Mouse (Mus musculus): ENCODE data around the gene Oas1h. TPM values are rescaled to one million over a fixed set of nuclear protein-coding genes. Genes with fewer than 3 reads are reported as not detected.

The Oas1h gene
- polyA plus RNA-seq (2014; fragmentation: Nextera tagmentation; extraction: Ambion mirVana) = not detected in 2 replicates

GRCm38 (mm10) chr5:120861121-120861520 lies at the start of gene Oas1h:
Gene Oas1h (plus strand): TSS chr5:120861421.
- no peaks in the 10 kb centered on the region for H3K27me3 ChIP-seq (ENCODE audit: control insufficient read depth, insufficient read depth, low read length)
- no peak within 1 kb of the TSS for H3K4me3 ChIP-seq (ENCODE audit: low read depth, low read length)
- no peaks in the 10 kb centered on the region for H3K9me3 ChIP-seq (ENCODE audit: control insufficient read depth, low read length)
- no peak within 1 kb of the TSS for H3K9ac ChIP-seq (ENCODE audit: low read depth, low read length)
- no peaks in the 10 kb centered on the region for H3K36me3 ChIP-seq (ENCODE audit: control insufficient read depth, insufficient read depth, low read length)
- DNase-seq (ENCODE audit: low spot score) (no peak), ATAC-seq (ENCODE audit: low FRiP score) (no peak)
- no peaks in the 10 kb centered on the region for H3K4me1 ChIP-seq (replicated peaks; ENCODE audit: control insufficient read depth, insufficient read depth, low read length)
- 47% methylated on average over 4 of the region's 4 CpGs for WGBS
- no peak within 1 kb of the TSS for H3K27ac ChIP-seq (ENCODE audit: low read depth, low read length)
- no peak within 1 kb of the TSS for H3K4me2 ChIP-seq (replicated peaks; ENCODE audit: low read depth, low read length)

- Histone ChIP-seq H3K4me1 (replicated peaks; ENCODE audit: control insufficient read depth, insufficient read depth, low read length) (no peaks in the 10 kb centered on the region), H3K27me3 (ENCODE audit: control insufficient read depth, insufficient read depth, low read length) (no peaks in the 10 kb centered on the region), H3K36me3 (ENCODE audit: control insufficient read depth, insufficient read depth, low read length) (no peaks in the 10 kb centered on the region), H3K9ac (ENCODE audit: low read depth, low read length) (peak within 1 kb of the TSS; percentile 28), H3K9me3 (ENCODE audit: control insufficient read depth, low read length) (no peaks in the 10 kb centered on the region), H3K4me2 (replicated peaks; ENCODE audit: low read depth, low read length) (peak within 1 kb of the TSS; percentile 20), H3K4me3 (ENCODE audit: low read depth, low read length) (peak within 1 kb of the TSS; percentile 6; the same call in 1 of the 2 replicates), H3K27ac (ENCODE audit: low read depth, low read length) (no peak within 1 kb of the TSS)
- ATAC-seq (ENCODE audit: low FRiP score) (peak; percentile 54; the same call in 1 of the 2 replicates), DNase-seq (ENCODE audit: low spot score) (peak; percentile 77)
- WGBS = 8% methylated on average over 18 of the region's 18 CpGs
Observed at GRCm38 (mm10) chr5:120811951-120812819, 49.0 kb upstream of the Oas1h start, which contains the start of gene Oas1c. Gene Oas1c (minus strand): TSS chr5:120812514.

GRCm38 (mm10) chr5:120813023-120813422 lies 48.2 kb upstream of the Oas1h start:
- no peaks in the 10 kb centered on the region for H3K9me3 ChIP-seq (ENCODE audit: control insufficient read depth, low read length)
- ATAC-seq (ENCODE audit: low FRiP score) = no peak
- no peak overlapping the region for H3K4me3 ChIP-seq (ENCODE audit: low read depth, low read length)
- no peaks in the 10 kb centered on the region for H3K4me1 ChIP-seq (replicated peaks; ENCODE audit: control insufficient read depth, insufficient read depth, low read length)
- 79% methylated on average over 6 of the region's 6 CpGs for WGBS
- no peak overlapping the region for H3K27ac ChIP-seq (ENCODE audit: low read depth, low read length)
- H3K36me3 ChIP-seq (ENCODE audit: control insufficient read depth, insufficient read depth, low read length) = no peaks in the 10 kb centered on the region
- no peak for DNase-seq (ENCODE audit: low spot score)
- no peak overlapping the region for H3K9ac ChIP-seq (ENCODE audit: low read depth, low read length)
- H3K27me3 ChIP-seq (ENCODE audit: control insufficient read depth, insufficient read depth, low read length) = no peaks in the 10 kb centered on the region
- H3K4me2 ChIP-seq (replicated peaks; ENCODE audit: low read depth, low read length) = 0 out of 2 replicates have a peak overlapping the region, but pooled peaks have one; percentile 20

- DNase-seq (ENCODE audit: low spot score) = peak; percentile 19
- Histone ChIP-seq H3K4me3 (ENCODE audit: low read depth, low read length) (no peak overlapping the region), H3K4me1 (replicated peaks; ENCODE audit: control insufficient read depth, insufficient read depth, low read length) (no peaks in the 10 kb centered on the region), H3K9ac (ENCODE audit: low read depth, low read length) (no peak overlapping the region), H3K27me3 (ENCODE audit: control insufficient read depth, insufficient read depth, low read length) (no peaks in the 10 kb centered on the region), H3K36me3 (ENCODE audit: control insufficient read depth, insufficient read depth, low read length) (no peaks in the 10 kb centered on the region), H3K27ac (ENCODE audit: low read depth, low read length) (no peak overlapping the region), H3K9me3 (ENCODE audit: control insufficient read depth, low read length) (no peaks in the 10 kb centered on the region), H3K4me2 (replicated peaks; ENCODE audit: low read depth, low read length) (no peak overlapping the region)
- 61% methylated on average over 3 of the region's 3 CpGs for whole genome bisulfite sequencing
- ATAC-seq (ENCODE audit: low FRiP score) = no peak
Observed at GRCm38 (mm10) chr5:120815949-120816348, 45.3 kb upstream of the Oas1h start.

GRCm38 (mm10) chr5:120818999-120819398 lies 42.2 kb upstream of the Oas1h start:
- H3K27ac ChIP-seq (ENCODE audit: low read depth, low read length) = no peak overlapping the region
- no peak overlapping the region for H3K9ac ChIP-seq (ENCODE audit: low read depth, low read length)
- DNase-seq (ENCODE audit: low spot score) = no peak
- no peaks in the 10 kb centered on the region for H3K27me3 ChIP-seq (ENCODE audit: control insufficient read depth, insufficient read depth, low read length)
- no peaks in the 10 kb centered on the region for H3K9me3 ChIP-seq (ENCODE audit: control insufficient read depth, low read length)
- no peaks in the 10 kb centered on the region for H3K36me3 ChIP-seq (ENCODE audit: control insufficient read depth, insufficient read depth, low read length)
- H3K4me1 ChIP-seq (replicated peaks; ENCODE audit: control insufficient read depth, insufficient read depth, low read length) = no peaks in the 10 kb centered on the region
- ATAC-seq (ENCODE audit: low FRiP score) = no peak
- H3K4me2 ChIP-seq (replicated peaks; ENCODE audit: low read depth, low read length) = no peak overlapping the region
- no peak overlapping the region for H3K4me3 ChIP-seq (ENCODE audit: low read depth, low read length)

- no peaks in the 10 kb centered on the region for H3K36me3 ChIP-seq (ENCODE audit: control insufficient read depth, insufficient read depth, low read length)
- WGBS = 85% methylated on average over 4 of the region's 4 CpGs
- DNase-seq (ENCODE audit: low spot score) = no peak
- no peak for ATAC-seq (ENCODE audit: low FRiP score)
- no peaks in the 10 kb centered on the region for H3K27me3 ChIP-seq (ENCODE audit: control insufficient read depth, insufficient read depth, low read length)
- no peak overlapping the region for H3K4me3 ChIP-seq (ENCODE audit: low read depth, low read length)
- H3K9me3 ChIP-seq (ENCODE audit: control insufficient read depth, low read length) = no peaks in the 10 kb centered on the region
- no peaks in the 10 kb centered on the region for H3K4me1 ChIP-seq (replicated peaks; ENCODE audit: control insufficient read depth, insufficient read depth, low read length)
- no peak overlapping the region for H3K27ac ChIP-seq (ENCODE audit: low read depth, low read length)
- H3K4me2 ChIP-seq (replicated peaks; ENCODE audit: low read depth, low read length) = no peak overlapping the region
- no peak overlapping the region for H3K9ac ChIP-seq (ENCODE audit: low read depth, low read length)
Observed at GRCm38 (mm10) chr5:120831031-120831430, 30.2 kb upstream of the Oas1h start.

- H3K27me3 ChIP-seq (ENCODE audit: control insufficient read depth, insufficient read depth, low read length) = no peaks in the 10 kb centered on the region
- no peaks in the 10 kb centered on the region for H3K9me3 ChIP-seq (ENCODE audit: control insufficient read depth, low read length)
- H3K9ac ChIP-seq (ENCODE audit: low read depth, low read length) = no peak overlapping the region
- H3K4me2 ChIP-seq (replicated peaks; ENCODE audit: low read depth, low read length) = no peak overlapping the region
- H3K27ac ChIP-seq (ENCODE audit: low read depth, low read length) = no peak overlapping the region
- ATAC-seq (ENCODE audit: low FRiP score) (no peak), DNase-seq (ENCODE audit: low spot score) (peak; percentile 42)
- no peaks in the 10 kb centered on the region for H3K4me1 ChIP-seq (replicated peaks; ENCODE audit: control insufficient read depth, insufficient read depth, low read length)
- 20% methylated on average over 17 of the region's 17 CpGs for WGBS
- H3K36me3 ChIP-seq (ENCODE audit: control insufficient read depth, insufficient read depth, low read length) = no peaks in the 10 kb centered on the region
- H3K4me3 ChIP-seq (ENCODE audit: low read depth, low read length) = no peak overlapping the region
Observed at GRCm38 (mm10) chr5:120833335-120834280, 27.6 kb upstream of the Oas1h start.

GRCm38 (mm10) chr5:120836731-120837585 lies 24.3 kb upstream of the Oas1h start:
- Histone ChIP-seq H3K36me3 (ENCODE audit: control insufficient read depth, insufficient read depth, low read length) (no peaks in the 10 kb centered on the region), H3K9ac (ENCODE audit: low read depth, low read length) (no peak overlapping the region), H3K4me3 (ENCODE audit: low read depth, low read length) (no peak overlapping the region), H3K4me1 (replicated peaks; ENCODE audit: control insufficient read depth, insufficient read depth, low read length) (no peaks in the 10 kb centered on the region), H3K4me2 (replicated peaks; ENCODE audit: low read depth, low read length) (no peak overlapping the region), H3K27ac (ENCODE audit: low read depth, low read length) (no peak overlapping the region), H3K27me3 (ENCODE audit: control insufficient read depth, insufficient read depth, low read length) (no peaks in the 10 kb centered on the region), H3K9me3 (ENCODE audit: control insufficient read depth, low read length) (no peaks in the 10 kb centered on the region)
- WGBS = 11% methylated on average over 8 of the region's 8 CpGs
- DNase-seq (ENCODE audit: low spot score) (peak; percentile 69), ATAC-seq (ENCODE audit: low FRiP score) (no peak)
